Mouse (Mus musculus) heart, embryonic 11.5 days (tissue): ENCODE data around the gene Shc3. TPM values are rescaled to one million over a fixed set of nuclear protein-coding genes. Genes with fewer than 3 reads are reported as not detected.

Experiments used
- ATAC-seq: fragments of 200-750 bp; cut with Nextera tagmentation; replicated peaks from 2 replicates; pipeline ENCODE4 v1.8.0; 2017; ENCODE audit warnings: moderate library complexity; ENCODE audit not compliant: insufficient number of reproducible peaks, low FRiP score, low TSS enrichment
- H3K27ac ChIP-seq: fragments of 300-500 bp; sonication (generic); 2 replicates; pipeline ENCODE4 v1.5.1; 2014; ENCODE audit warnings: mild to moderate bottlenecking, low read depth, low read length
- H3K27me3 ChIP-seq: fragments of 300-500 bp; sonication (generic); 2 replicates; pipeline ENCODE4 v1.6.1; 2014; ENCODE audit warnings: mild to moderate bottlenecking, low read length, mixed read lengths; ENCODE audit not compliant: control insufficient read depth, insufficient read depth
- H3K36me3 ChIP-seq: fragments of 300-500 bp; sonication (generic); 2 replicates; pipeline ENCODE4 v1.6.1; 2014; ENCODE audit warnings: mild to moderate bottlenecking, low read length, moderate library complexity, mixed read lengths; ENCODE audit not compliant: control insufficient read depth, insufficient read depth
- H3K4me1 ChIP-seq: fragments of 300-500 bp; sonication (generic); 2 replicates; pipeline ENCODE4 v1.6.1; 2014; ENCODE audit warnings: low read length; ENCODE audit not compliant: control insufficient read depth, insufficient read depth
- H3K4me2 ChIP-seq: fragments of 300-500 bp; sonication (generic); 2 replicates; pipeline ENCODE4 v1.6.1; 2014; ENCODE audit warnings: mild to moderate bottlenecking, moderate library complexity
- H3K4me3 ChIP-seq: fragments of 300-500 bp; sonication (generic); 2 replicates; pipeline ENCODE4 v1.5.1; 2014; ENCODE audit warnings: low read depth, low read length
- H3K9ac ChIP-seq: fragments of 300-500 bp; sonication (generic); 2 replicates; pipeline ENCODE4 v1.6.1; 2014; ENCODE audit warnings: mild to moderate bottlenecking, low read depth, low read length, moderate library complexity
- H3K9me3 ChIP-seq: fragments of 300-500 bp; sonication (generic); replicated peaks from 2 replicates; pipeline ENCODE4 v1.6.1; 2016; ENCODE audit warnings: low read length; ENCODE audit not compliant: control insufficient read depth
- WGBS: fragments of 180-500 bp; shearing (Covaris S2); extraction: QIAGEN DNeasy Blood & Tissue Kit; methylation state at CpG from one replicate; pipeline ENCODE4 v1.1.7; 2014; ENCODE audit not compliant: insufficient replicate concordance; 5-methylcytosine and 5-hydroxymethylcytosine counted together
- polyA plus RNA-seq: library from polyadenylated mRNA; unstranded; fragments of >200 nt; fragmentation: Nextera tagmentation; extraction: Ambion mirVana; gene quantifications from 2 replicates; pipeline ENCODE4 v1.2.1, GENCODE M21; 2014

Shc3 gene
- polyA plus RNA-seq, 1 experiment from 2014 or later, result 0.31 TPM

DNA sequence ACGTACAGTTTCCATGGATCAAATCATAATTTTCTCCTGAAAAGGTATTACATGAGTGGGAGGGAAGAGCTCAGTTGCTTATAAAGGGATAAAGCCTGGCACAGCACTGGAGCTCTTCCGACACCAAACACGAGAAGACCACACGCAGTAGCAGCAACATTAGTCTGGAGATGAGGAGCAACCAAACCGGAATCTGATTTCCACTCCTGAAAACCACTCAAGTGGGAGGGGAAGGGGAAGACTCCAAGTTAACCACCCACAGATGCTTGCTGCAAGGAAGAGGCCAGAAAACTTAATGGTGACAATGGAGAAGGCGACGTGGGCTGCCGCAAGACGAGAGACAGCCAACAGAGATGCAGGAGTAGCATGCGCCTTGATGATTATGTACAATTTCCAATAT lies 45.9 kb downstream of the Shc3 start:
- Histone ChIP-seq H3K4me2 (no peak overlapping the region), H3K27me3 (no peaks in the 10 kb centered on the region), H3K27ac (no peak overlapping the region), H3K9me3 (no peaks in the 10 kb centered on the region), H3K9ac (no peak overlapping the region), H3K36me3 (no peaks in the 10 kb centered on the region), H3K4me3 (no peak overlapping the region), H3K4me1 (no peaks in the 10 kb centered on the region)
- 90% methylated on average over 10 of the region's 10 CpGs for WGBS
- ATAC-seq, result no peak

DNA sequence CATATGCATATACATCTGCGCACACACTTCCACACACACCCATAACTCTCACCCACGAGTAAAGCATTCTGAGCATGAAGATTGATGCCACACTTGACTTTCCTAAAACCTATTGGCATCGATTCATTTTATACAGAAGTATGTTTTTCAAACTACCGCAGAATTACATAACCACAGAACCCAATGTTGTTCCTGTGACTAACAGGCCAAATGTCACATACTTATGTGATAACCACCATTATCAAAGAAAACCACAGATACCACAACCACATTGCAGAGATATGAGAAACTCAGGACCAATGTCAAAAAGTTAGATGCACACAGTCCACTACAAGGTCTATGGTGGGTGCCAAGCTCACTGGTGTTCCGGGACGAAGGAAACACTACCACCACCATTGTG lies 50.3 kb downstream of the Shc3 start:
- no peaks in the 10 kb centered on the region for H3K9me3 ChIP-seq
- H3K27ac ChIP-seq, result no peak overlapping the region
- H3K36me3 ChIP-seq, result no peaks in the 10 kb centered on the region
- H3K9ac ChIP-seq, result no peak overlapping the region
- H3K4me3 ChIP-seq, result no peak overlapping the region
- 86% methylated on average over 6 of the region's 6 CpGs for WGBS
- ATAC-seq, result no peak
- H3K4me1 ChIP-seq, result no peaks in the 10 kb centered on the region
- no peak overlapping the region for H3K4me2 ChIP-seq
- no peaks in the 10 kb centered on the region for H3K27me3 ChIP-seq

DNA sequence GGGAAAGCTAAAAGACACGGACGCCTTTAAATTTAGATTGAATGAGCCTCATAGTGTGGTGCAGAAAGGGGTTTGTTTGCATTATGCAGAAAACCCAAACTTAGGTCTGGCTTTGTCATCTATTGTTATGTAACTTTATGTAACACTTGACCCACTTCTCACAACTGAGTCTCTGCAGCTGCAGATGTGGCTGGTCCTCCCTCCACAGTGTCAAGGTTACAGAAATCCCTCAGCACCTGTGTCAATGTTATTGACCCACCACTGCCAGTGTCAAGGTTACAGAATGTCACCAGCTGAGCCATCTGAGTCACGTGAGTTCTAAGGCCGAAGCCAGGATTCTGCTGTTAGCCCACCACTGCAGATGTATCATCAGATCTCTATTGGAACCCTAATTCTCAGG lies 51.3 kb downstream of the Shc3 start:
- H3K4me3 ChIP-seq, result no peak overlapping the region
- no peak overlapping the region for H3K9ac ChIP-seq
- 69% methylated on average over 4 of the region's 4 CpGs for WGBS
- no peak overlapping the region for H3K4me2 ChIP-seq
- no peaks in the 10 kb centered on the region for H3K36me3 ChIP-seq
- H3K27ac ChIP-seq, result no peak overlapping the region
- H3K4me1 ChIP-seq, result no peaks in the 10 kb centered on the region
- ATAC-seq, result no peak
- H3K27me3 ChIP-seq, result no peaks in the 10 kb centered on the region
- H3K9me3 ChIP-seq, result no peaks in the 10 kb centered on the region

DNA sequence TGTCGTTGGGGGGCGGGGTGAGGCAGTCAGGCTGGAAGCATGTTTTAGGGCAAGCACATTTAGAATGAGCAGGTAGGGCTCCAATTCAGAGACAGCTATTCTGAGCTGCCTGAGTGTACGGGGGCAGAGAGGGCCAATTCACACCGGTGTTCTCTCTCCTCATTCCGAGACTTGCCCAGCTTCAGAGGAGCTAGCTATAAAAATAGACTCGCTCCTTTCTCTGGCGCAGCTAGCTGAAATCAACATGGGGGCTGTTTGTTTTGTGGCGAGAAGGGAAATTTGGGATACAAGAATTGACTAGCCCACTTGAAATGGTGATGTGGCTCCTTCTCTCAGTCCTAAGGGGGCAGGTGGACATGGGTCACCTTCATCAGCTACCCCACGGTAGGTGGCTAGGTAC lies 60.4 kb downstream of the Shc3 start:
- Histone ChIP-seq H3K4me3 (no peak overlapping the region), H3K36me3 (no peaks in the 10 kb centered on the region), H3K4me2 (no peak overlapping the region), H3K4me1 (no peaks in the 10 kb centered on the region), H3K9me3 (no peaks in the 10 kb centered on the region), H3K9ac (no peak overlapping the region), H3K27me3 (no peaks in the 10 kb centered on the region), H3K27ac (no peak overlapping the region)
- 66% methylated on average over 9 of the region's 9 CpGs for WGBS
- no peak for ATAC-seq

DNA sequence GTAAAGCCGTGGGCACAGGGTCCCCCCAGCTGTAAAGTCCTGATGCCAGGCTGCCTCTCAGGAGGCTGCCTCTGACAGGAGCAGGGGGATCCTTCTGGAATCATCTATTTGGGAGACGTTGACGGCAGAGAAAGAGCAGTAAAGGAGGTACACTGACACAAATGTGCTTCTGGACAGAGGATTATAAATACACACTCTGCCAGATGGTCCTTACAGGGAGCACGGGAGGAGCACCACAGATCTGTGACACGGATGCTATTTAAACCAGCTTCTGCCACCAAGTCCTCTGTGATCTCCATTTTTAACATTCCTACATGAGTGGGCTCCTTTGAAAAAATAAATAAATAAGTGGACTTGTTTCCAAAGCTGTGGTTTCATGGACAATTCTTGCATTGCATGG lies 63.5 kb downstream of the Shc3 start:
- no peak overlapping the region for H3K9ac ChIP-seq

DNA sequence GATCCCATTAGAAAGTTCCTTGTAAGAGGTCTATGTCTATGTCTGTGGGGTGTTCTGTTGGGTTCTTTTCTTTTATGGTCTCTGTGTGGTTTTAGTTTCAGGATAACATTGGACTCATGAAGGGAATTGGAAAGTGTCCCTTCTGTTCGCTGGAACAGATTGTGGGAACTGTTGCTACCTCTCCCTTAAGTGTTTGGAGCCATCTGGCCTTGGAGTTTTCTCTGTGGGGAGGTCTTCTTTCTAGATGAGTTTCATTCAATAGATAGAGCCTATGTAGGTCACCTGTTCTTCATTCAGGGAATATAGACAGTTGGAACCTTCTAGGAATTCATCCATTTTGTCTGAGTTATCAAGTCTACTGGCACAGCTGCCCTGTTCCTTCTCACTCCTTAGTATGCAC lies 69.5 kb downstream of the Shc3 start:
- no peaks in the 10 kb centered on the region for H3K27me3 ChIP-seq
- no peak overlapping the region for H3K27ac ChIP-seq
- H3K9ac ChIP-seq, result no peak overlapping the region
- no peak overlapping the region for H3K4me2 ChIP-seq
- H3K4me1 ChIP-seq, result no peaks in the 10 kb centered on the region
- no peaks in the 10 kb centered on the region for H3K9me3 ChIP-seq
- no peaks in the 10 kb centered on the region for H3K36me3 ChIP-seq
- 77% methylated on average over 1 of the region's 1 CpGs for WGBS
- ATAC-seq, result no peak
- no peak overlapping the region for H3K4me3 ChIP-seq

More for the DNA sequence above, 63.5 kb downstream of the Shc3 start:
- H3K27me3 ChIP-seq, result no peaks in the 10 kb centered on the region
- H3K36me3 ChIP-seq, result no peaks in the 10 kb centered on the region
- H3K27ac ChIP-seq, result no peak overlapping the region
- H3K4me2 ChIP-seq, result no peak overlapping the region
- no peaks in the 10 kb centered on the region for H3K9me3 ChIP-seq
- no peaks in the 10 kb centered on the region for H3K4me1 ChIP-seq
- H3K4me3 ChIP-seq, result no peak overlapping the region
- ATAC-seq, result no peak
- 74% methylated on average over 5 of the region's 5 CpGs for WGBS

DNA sequence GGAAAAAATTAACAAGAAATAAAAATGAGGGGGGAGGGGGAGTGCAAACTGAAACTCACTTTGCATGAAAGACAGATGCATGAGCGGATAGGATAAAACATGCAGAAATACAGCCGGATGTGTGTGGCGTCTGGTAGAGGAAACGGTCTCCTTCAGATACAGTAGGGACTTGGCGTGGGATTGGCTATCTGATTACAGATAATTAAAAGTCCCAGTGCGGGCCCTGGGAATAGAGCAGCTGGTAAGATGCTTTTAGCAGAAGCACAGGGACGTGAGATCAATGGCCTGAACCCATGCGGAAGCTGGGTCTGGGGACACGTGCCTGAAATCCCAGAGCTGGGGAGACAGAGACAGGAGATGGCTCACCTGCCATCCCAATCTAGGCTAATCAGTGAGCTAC lies 75.5 kb downstream of the Shc3 start:
- H3K9me3 ChIP-seq, result no peaks in the 10 kb centered on the region
- no peaks in the 10 kb centered on the region for H3K36me3 ChIP-seq
- no peaks in the 10 kb centered on the region for H3K27me3 ChIP-seq
- no peak overlapping the region for H3K4me2 ChIP-seq
- H3K9ac ChIP-seq, result no peak overlapping the region
- ATAC-seq, result no peak
- H3K4me1 ChIP-seq, result no peaks in the 10 kb centered on the region
- no peak overlapping the region for H3K27ac ChIP-seq
- H3K4me3 ChIP-seq, result no peak overlapping the region
- WGBS, result 77% methylated on average over 9 of the region's 9 CpGs

DNA sequence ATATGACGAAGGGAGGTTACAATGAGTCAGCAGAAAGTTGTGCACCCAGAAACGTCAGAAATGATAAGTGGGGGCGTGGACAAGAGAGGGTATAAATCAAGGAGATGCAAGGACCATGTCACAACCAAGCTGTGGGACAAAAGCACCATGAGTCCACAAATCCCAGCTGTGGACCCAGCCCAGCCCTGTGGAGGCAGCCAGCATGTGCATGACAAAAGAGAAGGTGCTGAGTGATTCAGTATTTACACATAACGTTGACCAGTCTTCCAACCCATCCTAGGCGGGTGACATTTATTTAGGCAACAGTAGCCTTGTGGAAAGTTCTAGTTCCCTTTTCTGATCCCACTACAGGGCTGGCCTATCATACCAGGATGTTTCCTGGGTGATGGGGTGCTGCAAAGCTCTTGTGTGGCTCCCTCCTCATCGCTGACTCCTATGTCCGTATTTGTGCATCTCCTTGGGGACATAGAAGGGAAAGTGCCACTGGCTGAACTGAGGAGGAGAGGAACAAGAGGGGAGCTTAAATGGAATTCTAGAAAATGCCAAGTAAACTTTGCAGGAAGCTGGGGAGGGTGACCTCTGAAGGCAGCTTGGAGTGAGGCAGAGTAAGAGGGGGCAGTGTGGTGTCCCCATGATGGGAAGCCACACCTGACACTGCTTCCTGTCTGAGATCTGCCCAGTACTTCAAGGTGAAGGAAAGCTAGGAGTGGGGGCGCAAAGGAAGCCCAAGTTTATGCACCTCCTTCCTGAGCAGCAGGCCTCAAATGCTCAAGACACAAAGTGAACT lies 77.4 kb downstream of the Shc3 start:
- Histone ChIP-seq H3K4me3 (no peak overlapping the region), H3K27ac (no peak overlapping the region), H3K36me3 (no peaks in the 10 kb centered on the region), H3K4me2 (no peak overlapping the region), H3K9me3 (no peaks in the 10 kb centered on the region), H3K9ac (no peak overlapping the region), H3K4me1 (no peaks in the 10 kb centered on the region), H3K27me3 (no peaks in the 10 kb centered on the region)
- 63% methylated on average over 8 of the region's 8 CpGs for WGBS
- no peak for ATAC-seq

DNA sequence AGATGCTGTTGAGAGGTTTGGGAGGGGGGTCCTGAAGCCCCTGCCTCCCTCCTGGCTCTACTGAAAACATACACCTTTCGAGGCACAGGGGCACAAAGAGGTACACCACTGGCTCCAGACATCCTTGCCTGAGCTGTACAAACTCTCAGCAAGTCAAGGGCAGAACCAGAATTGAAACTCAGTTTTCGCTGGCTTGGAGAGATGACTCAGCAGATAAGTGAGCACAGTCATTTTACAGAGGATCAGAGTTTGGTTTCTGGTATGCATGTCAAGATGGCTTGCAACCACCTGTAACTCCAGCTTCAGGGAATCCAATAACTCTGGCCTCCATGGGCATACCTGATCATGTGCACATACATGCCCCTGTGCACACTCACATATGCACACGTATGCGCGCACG lies 79.0 kb downstream of the Shc3 start:
- H3K4me3 ChIP-seq, result no peak overlapping the region
- H3K4me1 ChIP-seq, result no peaks in the 10 kb centered on the region
- H3K9ac ChIP-seq, result no peak overlapping the region
- no peak for ATAC-seq
- no peaks in the 10 kb centered on the region for H3K27me3 ChIP-seq
- no peaks in the 10 kb centered on the region for H3K9me3 ChIP-seq
- no peaks in the 10 kb centered on the region for H3K36me3 ChIP-seq
- 84% methylated on average over 6 of the region's 6 CpGs for WGBS
- H3K4me2 ChIP-seq, result no peak overlapping the region
- H3K27ac ChIP-seq, result no peak overlapping the region
